Comparison of ENCODE assay signal across 8 mouse cellular contexts in genomic region chr10:80985970-80986701, GRCm38 (mm10). TPM values are rescaled to one million over a fixed set of nuclear protein-coding genes. Genes with fewer than 3 reads are reported as not detected.
DNase-seq lines count a peak whose midpoint lies in the region; ATAC-seq and TF ChIP-seq lines count a peak whose summit lies in the region.

No protein-coding gene starts in this region.

- no peak overlapping the region for H3K27ac ChIP-seq in lung, embryonic 15.5 days
- 0 out of 2 replicates have a peak overlapping the region, but pooled peaks have one; percentile 7 for H3K27ac ChIP-seq in forebrain, embryonic 10.5 days
- H3K27ac ChIP-seq in limb, embryonic 13.5 days = no peak overlapping the region
- H3K27ac ChIP-seq in olfactory bulb, adult 2 months (ENCODE audit: insufficient read depth, low read depth, low read length) = no peak overlapping the region

- peak overlapping the region; percentile 20 for H3K9ac ChIP-seq in lung, embryonic 15.5 days
- H3K9ac ChIP-seq in limb, embryonic 13.5 days = peak overlapping the region; percentile 14; the same call in 1 of the 2 replicates

- TF ChIP-seq CTCF in olfactory bulb, adult 2 months (IDR thresholded peaks at IDR 0.05; ENCODE audit: insufficient read depth, low read depth, low read length) = no peak

- ATAC-seq in lung, embryonic 15.5 days (ENCODE audit: borderline replicate concordance, extremely low read depth, low FRiP score, low TSS enrichment) = no peak
- no peak for ATAC-seq in limb, embryonic 13.5 days (ENCODE audit: low FRiP score, low read depth)

- peaks cover 20% of the 10 kb centered on the region for H3K4me1 ChIP-seq in lung, embryonic 15.5 days
- H3K4me1 ChIP-seq in forebrain, embryonic 10.5 days = peaks cover 26% of the 10 kb centered on the region
- peaks cover 14% of the 10 kb centered on the region for H3K4me1 ChIP-seq in limb, embryonic 13.5 days
- H3K4me1 ChIP-seq in olfactory bulb, adult 2 months (ENCODE audit: control insufficient read depth, insufficient read depth, low read length) = peaks cover 13% of the 10 kb centered on the region

- DNase-seq in lung, postnatal 14 days = no peak
- DNase-seq in forebrain, embryonic 10.5 days (ENCODE audit: extremely low spot score, low spot score) = no peak
- no peak for DNase-seq in gastrocnemius, postnatal 4 days (ENCODE audit: low spot score in 2 of 2)
- no peak for DNase-seq in gastrocnemius, postnatal 10 days
- no peak for DNase-seq in layer of hippocampus, adult 9-10 months (ENCODE audit: low spot score)

- H3K4me2 ChIP-seq in lung, embryonic 15.5 days = peak overlapping the region; percentile 73
- peak overlapping the region; percentile 54 for H3K4me2 ChIP-seq in limb, embryonic 13.5 days (replicated peaks)

- no peak for TF ChIP-seq POLR2A in olfactory bulb, adult 2 months (IDR thresholded peaks at IDR 0.05; ENCODE audit: insufficient read depth, low read depth, low read length)

- no peaks in the 10 kb centered on the region for H3K9me3 ChIP-seq in lung, embryonic 15.5 days
- H3K9me3 ChIP-seq in forebrain, embryonic 10.5 days = no peaks in the 10 kb centered on the region
- no peaks in the 10 kb centered on the region for H3K9me3 ChIP-seq in limb, embryonic 13.5 days

- 32% methylated on average over 13 of the region's 13 CpGs for WGBS in lung, embryonic 15.5 days
- WGBS in forebrain, embryonic 10.5 days = 34% methylated on average over 13 of the region's 13 CpGs
- 32% methylated on average over 13 of the region's 13 CpGs for WGBS in limb, embryonic 13.5 days
- 31% methylated on average over 13 of the region's 13 CpGs for WGBS in olfactory bulb, adult 2 months

- H3K27me3 ChIP-seq in lung, embryonic 15.5 days = peaks cover 41% of the 10 kb centered on the region
- peaks cover 65% of the 10 kb centered on the region for H3K27me3 ChIP-seq in forebrain, embryonic 10.5 days (ENCODE audit: poor library complexity, severe bottlenecking)
- H3K27me3 ChIP-seq in limb, embryonic 13.5 days = peaks cover 60% of the 10 kb centered on the region

- H3K36me3 ChIP-seq in lung, embryonic 15.5 days = no peaks in the 10 kb centered on the region
- H3K36me3 ChIP-seq in forebrain, embryonic 10.5 days (replicated peaks) = no peaks in the 10 kb centered on the region
- no peaks in the 10 kb centered on the region for H3K36me3 ChIP-seq in limb, embryonic 13.5 days

- peak overlapping the region; percentile 42 for H3K4me3 ChIP-seq in lung, embryonic 15.5 days
- peak overlapping the region; percentile 39 for H3K4me3 ChIP-seq in forebrain, embryonic 10.5 days
- peak overlapping the region; percentile 25 for H3K4me3 ChIP-seq in limb, embryonic 13.5 days
- H3K4me3 ChIP-seq in olfactory bulb, adult 2 months (ENCODE audit: insufficient read depth, low read depth, low read length) = peak overlapping the region; percentile 34

RNA-seq across cellular contexts. Expression of gene Gng7, which starts 28.6 kb away (rescaled TPM):
- polyA plus RNA-seq in lung, embryonic 15.5 days (2015; fragmentation: Nextera tagmentation; extraction: Ambion mirVana) = 5.3 and 6.6 TPM in 2 replicates
- 6.3 and 6.9 TPM in 2 replicates for polyA plus RNA-seq in forebrain, embryonic 10.5 days (2016; fragmentation: Nextera tagmentation; extraction: Ambion mirVana)
- 7.4 and 9.0 TPM in 2 replicates for polyA plus RNA-seq in limb, embryonic 13.5 days (2015; fragmentation: Nextera tagmentation; extraction: Ambion mirVana)
- not detected in 2 replicates for polyA plus RNA-seq in olfactory bulb, adult 2 months (2012; ENCODE audit: insufficient read depth, insufficient read length, low replicate concordance, missing spikeins)
- total RNA-seq in gastrocnemius, postnatal 4 days (2021) = 1 to 10 TPM; 1.9 to 2.0 TPM
- 1 to 10 TPM; 1.7 to 2.0 TPM for total RNA-seq in gastrocnemius, postnatal 10 days (2021)

RNA-seq across cellular contexts. Expression of gene Diras1, which starts 39.3 kb away (rescaled TPM):
- 0.11 and 0.30 TPM in 2 replicates for polyA plus RNA-seq in lung, embryonic 15.5 days (2015; fragmentation: Nextera tagmentation; extraction: Ambion mirVana)
- 2.1 and 2.5 TPM in 2 replicates for polyA plus RNA-seq in forebrain, embryonic 10.5 days (2016; fragmentation: Nextera tagmentation; extraction: Ambion mirVana)
- polyA plus RNA-seq in limb, embryonic 13.5 days (2015; fragmentation: Nextera tagmentation; extraction: Ambion mirVana) = 0.15 and 0.33 TPM in 2 replicates
- polyA plus RNA-seq in olfactory bulb, adult 2 months (2012; ENCODE audit: insufficient read depth, insufficient read length, low replicate concordance, missing spikeins) = not detected in 2 replicates
- total RNA-seq in gastrocnemius, postnatal 4 days (2021) = under 1 TPM in 1 of 2 experiments, not detected in 1; 0.10 TPM
- under 1 TPM; 0.27 to 0.87 TPM for total RNA-seq in gastrocnemius, postnatal 10 days (2021)

RNA-seq across cellular contexts. Expression of gene Slc39a3, which starts 51.1 kb away (rescaled TPM):
- polyA plus RNA-seq in lung, embryonic 15.5 days (2015; fragmentation: Nextera tagmentation; extraction: Ambion mirVana) = 17.2 and 20.5 TPM in 2 replicates
- 15.7 and 15.8 TPM in 2 replicates for polyA plus RNA-seq in forebrain, embryonic 10.5 days (2016; fragmentation: Nextera tagmentation; extraction: Ambion mirVana)
- 19.2 and 20.0 TPM in 2 replicates for polyA plus RNA-seq in limb, embryonic 13.5 days (2015; fragmentation: Nextera tagmentation; extraction: Ambion mirVana)
- polyA plus RNA-seq in olfactory bulb, adult 2 months (2012; ENCODE audit: insufficient read depth, insufficient read length, low replicate concordance, missing spikeins) = not detected in 2 replicates
- 10 to 100 TPM; 11.2 to 11.9 TPM for total RNA-seq in gastrocnemius, postnatal 4 days (2021)
- total RNA-seq in gastrocnemius, postnatal 10 days (2021) = 10 to 100 TPM; 11.5 to 13.3 TPM

RNA-seq across cellular contexts. Expression of gene Gadd45b, which starts 56.3 kb away (rescaled TPM):
- polyA plus RNA-seq in lung, embryonic 15.5 days (2015; fragmentation: Nextera tagmentation; extraction: Ambion mirVana) = 42.7 and 42.9 TPM in 2 replicates
- 5.9 and 6.3 TPM in 2 replicates for polyA plus RNA-seq in forebrain, embryonic 10.5 days (2016; fragmentation: Nextera tagmentation; extraction: Ambion mirVana)
- 32.3 and 32.7 TPM in 2 replicates for polyA plus RNA-seq in limb, embryonic 13.5 days (2015; fragmentation: Nextera tagmentation; extraction: Ambion mirVana)
- not detected in 2 replicates for polyA plus RNA-seq in olfactory bulb, adult 2 months (2012; ENCODE audit: insufficient read depth, insufficient read length, low replicate concordance, missing spikeins)
- 10 to 100 TPM; 13.5 to 16.3 TPM for total RNA-seq in gastrocnemius, postnatal 4 days (2021)
- 10 to 100 TPM in 1 of 2 experiments, 1 to 10 TPM in 1; 9.0 to 15.9 TPM for total RNA-seq in gastrocnemius, postnatal 10 days (2021)

Comparison
In these comparisons a context has a peak if more than half of its experiments do, and no peak if none do; other contexts are left out.
1. RNA of gene Diras1, which starts 39.3 kb away (polyA plus RNA-seq): not detected in olfactory bulb, adult 2 months; 2.1 to 2.5 TPM in forebrain, embryonic 10.5 days, 0.11 to 0.30 TPM in lung, embryonic 15.5 days and 0.15 to 0.33 TPM in limb, embryonic 13.5 days; every median in the first group is over 10 times any median in the second.
2. RNA of gene Slc39a3, which starts 51.1 kb away (polyA plus RNA-seq): 17.2 to 20.5 TPM in lung, embryonic 15.5 days, 19.2 to 20.0 TPM in limb, embryonic 13.5 days and 15.7 to 15.8 TPM in forebrain, embryonic 10.5 days; not detected in olfactory bulb, adult 2 months; every median in the first group is over 10 times any median in the second.
3. Peak in every context shown above with its lines, with median percentiles within 50 percentile points of each other: H3K4me3 ChIP-seq.